Mouse (Mus musculus): ENCODE data around the gene Lgals12. TPM values are rescaled to one million over a fixed set of nuclear protein-coding genes. Genes with fewer than 3 reads are reported as not detected.

The Lgals12 gene
- polyA plus RNA-seq, 1 experiment from 2014 or later: 0.34 TPM

DNA sequence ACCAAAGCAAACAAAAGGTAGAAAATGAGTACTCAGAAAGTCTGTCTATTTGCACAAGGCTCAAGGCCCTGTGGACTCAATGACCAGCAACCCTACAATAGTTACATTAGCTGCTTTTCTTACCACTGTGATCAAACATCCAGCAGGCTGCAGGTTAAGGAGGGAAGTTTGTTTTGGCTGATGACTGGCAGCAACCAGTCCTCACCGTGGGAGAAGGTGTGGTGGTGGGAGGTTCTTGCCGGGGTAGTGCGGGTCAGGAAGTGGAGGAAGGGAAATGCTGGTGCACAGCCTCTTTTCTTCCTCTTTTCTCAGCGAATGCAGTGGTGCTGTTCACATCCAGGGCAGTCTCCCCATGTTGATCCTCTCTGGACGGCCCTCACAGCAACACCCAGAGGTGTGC, 26.0 kb downstream of the Lgals12 start:
- Histone ChIP-seq H3K27ac (replicated peaks in 1 of 2; ENCODE audit: control insufficient read depth in 1 of 2, insufficient read depth in 1 of 2, low read depth in 2 of 2, low read length in 2 of 2) (no peak overlapping the region), H3K4me1 (ENCODE audit: control insufficient read depth in 2 of 2, insufficient read depth in 2 of 2, low read length in 2 of 2) (peaks cover 10 to 26% of the 10 kb centered on the region in 2 experiments), H3K9ac (ENCODE audit: low read length) (no peak overlapping the region), H3K27me3 (ENCODE audit: control insufficient read depth, insufficient read depth, low read length) (no peaks in the 10 kb centered on the region), H3K9me3 (ENCODE audit: control insufficient read depth, low read length) (no peaks in the 10 kb centered on the region), H3K36me3 (ENCODE audit: control insufficient read depth, insufficient read depth, low read length) (peaks cover 25% of the 10 kb centered on the region), H3K4me3 (ENCODE audit: control insufficient read depth in 1 of 2, insufficient read depth in 1 of 2, low read depth in 1 of 2, low read length in 2 of 2) (no peak overlapping the region), H3K4me2 (ENCODE audit: low read length) (no peak overlapping the region)
- WGBS: 51% methylated on average over 5 of the region's 5 CpGs
- no peak for ATAC-seq (ENCODE audit: insufficient number of reproducible peaks, insufficient read depth, low FRiP score, low read depth)

DNA sequence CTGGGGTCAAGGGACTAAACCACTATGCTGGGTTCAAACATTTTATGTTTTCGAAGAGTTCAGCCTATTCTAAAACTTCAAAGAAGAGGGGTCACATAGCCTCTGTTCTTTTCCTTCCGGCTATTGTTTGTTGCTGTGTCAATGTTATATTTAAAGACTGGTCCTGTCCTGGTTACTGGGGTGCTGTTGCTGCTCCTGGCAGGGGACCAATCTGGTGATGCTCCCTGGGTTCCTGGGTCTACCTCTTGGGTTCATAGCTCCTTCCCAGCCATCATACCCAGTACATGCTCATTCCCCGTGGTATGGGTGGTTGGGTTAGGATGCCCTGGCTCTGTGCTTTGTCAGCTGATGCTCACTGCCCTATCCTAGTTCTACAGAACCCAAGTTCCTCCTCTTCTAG, 29.3 kb downstream of the Lgals12 start:
- peaks cover 2 to 6% of the 10 kb centered on the region in 2 experiments; a peak in 3 of 4 replicates for H3K4me1 ChIP-seq (ENCODE audit: control insufficient read depth in 2 of 2, insufficient read depth in 2 of 2, low read length in 2 of 2)
- H3K9ac ChIP-seq (ENCODE audit: low read length): no peak overlapping the region
- H3K27ac ChIP-seq (replicated peaks in 1 of 2; ENCODE audit: control insufficient read depth in 1 of 2, insufficient read depth in 1 of 2, low read depth in 2 of 2, low read length in 2 of 2): no peak overlapping the region
- H3K4me3 ChIP-seq (ENCODE audit: control insufficient read depth in 1 of 2, insufficient read depth in 1 of 2, low read depth in 1 of 2, low read length in 2 of 2): no peak overlapping the region
- H3K4me2 ChIP-seq (ENCODE audit: low read length): no peak overlapping the region
- no peak for ATAC-seq (ENCODE audit: insufficient number of reproducible peaks, insufficient read depth, low FRiP score, low read depth)
- H3K9me3 ChIP-seq (ENCODE audit: control insufficient read depth, low read length): no peaks in the 10 kb centered on the region
- WGBS: 87% methylated on average over 3 of the region's 3 CpGs
- no peaks in the 10 kb centered on the region for H3K27me3 ChIP-seq (ENCODE audit: control insufficient read depth, insufficient read depth, low read length)
- peaks cover 40% of the 10 kb centered on the region for H3K36me3 ChIP-seq (ENCODE audit: control insufficient read depth, insufficient read depth, low read length)

DNA sequence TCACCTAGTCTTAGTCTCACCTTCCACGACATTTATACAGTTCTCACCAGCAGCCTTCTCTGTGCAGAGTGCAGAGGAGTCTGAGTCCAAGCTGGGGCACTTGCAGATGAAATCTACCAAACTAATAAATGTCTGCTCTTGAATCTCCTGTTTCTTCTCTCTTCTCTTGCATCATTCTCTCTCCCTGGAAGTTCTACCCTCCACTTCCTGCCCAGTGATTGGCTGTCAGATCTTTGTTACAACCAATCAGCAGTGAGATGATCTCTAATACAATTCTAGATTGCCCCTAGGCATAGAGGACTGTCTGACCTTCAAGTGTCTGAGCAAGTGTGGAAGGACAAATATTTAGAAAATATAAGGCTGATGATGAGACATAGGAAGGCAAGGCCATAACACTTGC, 30.8 kb downstream of the Lgals12 start:
- H3K4me3 ChIP-seq (ENCODE audit: control insufficient read depth in 1 of 2, insufficient read depth in 1 of 2, low read depth in 1 of 2, low read length in 2 of 2): no peak overlapping the region
- no peak overlapping the region for H3K4me2 ChIP-seq (ENCODE audit: low read length)
- ATAC-seq (ENCODE audit: insufficient number of reproducible peaks, insufficient read depth, low FRiP score, low read depth): no peak
- no peak overlapping the region for H3K27ac ChIP-seq (replicated peaks in 1 of 2; ENCODE audit: control insufficient read depth in 1 of 2, insufficient read depth in 1 of 2, low read depth in 2 of 2, low read length in 2 of 2)
- peaks cover 40% of the 10 kb centered on the region for H3K36me3 ChIP-seq (ENCODE audit: control insufficient read depth, insufficient read depth, low read length)
- 88% methylated on average over 1 of the region's 1 CpGs for WGBS
- no peak overlapping the region for H3K9ac ChIP-seq (ENCODE audit: low read length)
- no peaks in the 10 kb centered on the region for H3K27me3 ChIP-seq (ENCODE audit: control insufficient read depth, insufficient read depth, low read length)
- H3K9me3 ChIP-seq (ENCODE audit: control insufficient read depth, low read length): no peaks in the 10 kb centered on the region
- H3K4me1 ChIP-seq (ENCODE audit: control insufficient read depth in 2 of 2, insufficient read depth in 2 of 2, low read length in 2 of 2): peaks cover 0 to 3% of the 10 kb centered on the region in 2 experiments; a peak in 2 of 4 replicates

- Histone ChIP-seq H3K4me3 (ENCODE audit: control insufficient read depth in 1 of 2, insufficient read depth in 1 of 2, low read depth in 1 of 2, low read length in 2 of 2) (no peak overlapping the region), H3K27me3 (ENCODE audit: control insufficient read depth, insufficient read depth, low read length) (no peaks in the 10 kb centered on the region), H3K9me3 (ENCODE audit: control insufficient read depth, low read length) (no peaks in the 10 kb centered on the region), H3K4me1 (ENCODE audit: control insufficient read depth in 2 of 2, insufficient read depth in 2 of 2, low read length in 2 of 2) (peaks cover 0 to 2% of the 10 kb centered on the region in 2 experiments; a peak in 1 of 4 replicates), H3K27ac (replicated peaks in 1 of 2; ENCODE audit: control insufficient read depth in 1 of 2, insufficient read depth in 1 of 2, low read depth in 2 of 2, low read length in 2 of 2) (no peak overlapping the region), H3K4me2 (ENCODE audit: low read length) (no peak overlapping the region), H3K9ac (ENCODE audit: low read length) (no peak overlapping the region), H3K36me3 (ENCODE audit: control insufficient read depth, insufficient read depth, low read length) (peaks cover 9% of the 10 kb centered on the region; the same call in 1 of the 2 replicates)
- 78% methylated on average over 5 of the region's 5 CpGs for WGBS
- ATAC-seq (ENCODE audit: insufficient number of reproducible peaks, insufficient read depth, low FRiP score, low read depth): no peak
Observed at GRCm38 (mm10) chr19:7569650-7570049, 37.3 kb downstream of the Lgals12 start.

DNA sequence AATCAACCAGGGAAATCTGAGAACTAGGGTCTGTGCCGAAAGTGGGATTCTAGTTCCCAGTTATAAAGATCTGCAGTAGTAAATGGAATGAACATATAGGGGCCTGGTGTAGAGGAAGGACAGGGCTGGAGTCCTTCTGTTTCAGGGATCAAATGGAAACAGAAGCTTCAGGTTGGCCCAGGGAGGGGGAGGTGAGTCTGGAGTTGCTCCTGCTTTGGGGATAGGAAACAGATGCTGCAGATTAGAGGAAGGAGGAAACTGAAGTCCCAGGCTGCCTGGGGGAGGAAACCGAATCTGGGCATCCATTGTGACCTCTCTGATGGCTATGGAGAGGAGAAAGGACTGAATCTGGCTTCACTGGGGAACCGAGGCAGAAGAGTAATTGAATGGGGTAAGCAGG, 38.6 kb downstream of the Lgals12 start:
- H3K9ac ChIP-seq (ENCODE audit: low read length): no peak overlapping the region
- H3K4me3 ChIP-seq (ENCODE audit: control insufficient read depth in 1 of 2, insufficient read depth in 1 of 2, low read depth in 1 of 2, low read length in 2 of 2): no peak overlapping the region
- peaks cover 0 to 2% of the 10 kb centered on the region in 2 experiments; a peak in 1 of 4 replicates for H3K4me1 ChIP-seq (ENCODE audit: control insufficient read depth in 2 of 2, insufficient read depth in 2 of 2, low read length in 2 of 2)
- ATAC-seq (ENCODE audit: insufficient number of reproducible peaks, insufficient read depth, low FRiP score, low read depth): no peak
- no peak overlapping the region for H3K4me2 ChIP-seq (ENCODE audit: low read length)
- no peaks in the 10 kb centered on the region for H3K36me3 ChIP-seq (ENCODE audit: control insufficient read depth, insufficient read depth, low read length)
- no peaks in the 10 kb centered on the region for H3K9me3 ChIP-seq (ENCODE audit: control insufficient read depth, low read length)
- H3K27me3 ChIP-seq (ENCODE audit: control insufficient read depth, insufficient read depth, low read length): no peaks in the 10 kb centered on the region
- H3K27ac ChIP-seq (replicated peaks in 1 of 2; ENCODE audit: control insufficient read depth in 1 of 2, insufficient read depth in 1 of 2, low read depth in 2 of 2, low read length in 2 of 2): no peak overlapping the region
- WGBS: 56% methylated on average over 3 of the region's 3 CpGs

GRCm38 (mm10) chr19:7566826-7567225, 40.2 kb downstream of the Lgals12 start:
- no peaks in the 10 kb centered on the region for H3K36me3 ChIP-seq (ENCODE audit: control insufficient read depth, insufficient read depth, low read length)
- WGBS: 82% methylated on average over 3 of the region's 3 CpGs
- peaks cover 2 to 3% of the 10 kb centered on the region in 2 experiments; a peak in 2 of 4 replicates for H3K4me1 ChIP-seq (ENCODE audit: control insufficient read depth in 2 of 2, insufficient read depth in 2 of 2, low read length in 2 of 2)
- no peak overlapping the region for H3K9ac ChIP-seq (ENCODE audit: low read length)
- H3K9me3 ChIP-seq (ENCODE audit: control insufficient read depth, low read length): no peaks in the 10 kb centered on the region
- ATAC-seq (ENCODE audit: insufficient number of reproducible peaks, insufficient read depth, low FRiP score, low read depth): no peak
- H3K27me3 ChIP-seq (ENCODE audit: control insufficient read depth, insufficient read depth, low read length): no peaks in the 10 kb centered on the region
- no peak overlapping the region for H3K4me3 ChIP-seq (ENCODE audit: control insufficient read depth in 1 of 2, insufficient read depth in 1 of 2, low read depth in 1 of 2, low read length in 2 of 2)
- no peak overlapping the region for H3K27ac ChIP-seq (replicated peaks in 1 of 2; ENCODE audit: control insufficient read depth in 1 of 2, insufficient read depth in 1 of 2, low read depth in 2 of 2, low read length in 2 of 2)
- H3K4me2 ChIP-seq (ENCODE audit: low read length): no peak overlapping the region

DNA sequence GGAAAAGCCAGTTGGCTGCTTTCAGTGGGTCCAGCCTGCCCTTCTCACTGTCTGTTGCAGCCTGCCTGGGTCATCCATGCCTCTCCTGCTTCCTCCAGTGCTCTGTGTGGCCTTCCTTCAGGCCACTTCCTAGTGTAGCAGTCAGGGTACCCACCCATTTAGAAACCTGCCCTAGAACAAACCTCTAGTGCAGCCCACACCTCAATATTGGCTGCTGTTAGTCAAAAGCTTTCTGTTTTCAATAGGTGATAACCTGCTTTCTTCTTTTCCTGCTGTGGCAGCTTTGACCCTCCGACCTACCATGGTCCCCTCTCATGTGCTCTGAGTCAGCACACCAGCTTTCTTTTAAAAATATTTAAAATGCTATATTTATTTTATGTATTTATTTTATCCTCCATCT, 42.5 kb downstream of the Lgals12 start:
- no peak overlapping the region for H3K9ac ChIP-seq (ENCODE audit: low read length)
- H3K4me3 ChIP-seq (ENCODE audit: control insufficient read depth in 1 of 2, insufficient read depth in 1 of 2, low read depth in 1 of 2, low read length in 2 of 2): no peak overlapping the region
- 86% methylated on average over 1 of the region's 1 CpGs for WGBS
- no peaks in the 10 kb centered on the region for H3K9me3 ChIP-seq (ENCODE audit: control insufficient read depth, low read length)
- no peak overlapping the region for H3K27ac ChIP-seq (replicated peaks in 1 of 2; ENCODE audit: control insufficient read depth in 1 of 2, insufficient read depth in 1 of 2, low read depth in 2 of 2, low read length in 2 of 2)
- H3K4me1 ChIP-seq (ENCODE audit: control insufficient read depth in 2 of 2, insufficient read depth in 2 of 2, low read length in 2 of 2): peaks cover 2 to 8% of the 10 kb centered on the region in 2 experiments; a peak in 2 of 4 replicates
- peaks cover 8% of the 10 kb centered on the region for H3K36me3 ChIP-seq (ENCODE audit: control insufficient read depth, insufficient read depth, low read length)
- H3K4me2 ChIP-seq (ENCODE audit: low read length): no peak overlapping the region
- no peak for ATAC-seq (ENCODE audit: insufficient number of reproducible peaks, insufficient read depth, low FRiP score, low read depth)
- no peaks in the 10 kb centered on the region for H3K27me3 ChIP-seq (ENCODE audit: control insufficient read depth, insufficient read depth, low read length)

DNA sequence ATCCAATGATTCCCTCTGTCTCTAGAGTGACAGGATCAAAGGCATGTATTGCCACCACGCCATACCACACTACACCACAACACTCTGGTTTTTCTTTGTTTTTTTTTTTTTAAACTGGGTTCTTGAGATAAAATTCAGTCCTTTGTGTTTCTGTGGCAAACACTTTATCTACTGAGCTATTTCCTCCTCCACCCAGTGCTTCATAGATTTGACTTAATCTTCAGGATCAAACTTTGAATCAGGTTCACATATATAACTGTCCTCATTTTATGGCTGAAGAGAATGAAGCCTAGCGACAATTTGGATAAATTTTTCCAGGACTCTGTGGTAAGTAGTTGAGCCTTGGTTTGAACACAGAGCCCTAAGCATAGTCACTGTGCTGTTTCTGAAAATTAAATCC, 43.3 kb downstream of the Lgals12 start:
- H3K4me1 ChIP-seq (ENCODE audit: control insufficient read depth in 2 of 2, insufficient read depth in 2 of 2, low read length in 2 of 2): peaks cover 2 to 8% of the 10 kb centered on the region in 2 experiments; a peak in 2 of 4 replicates
- no peaks in the 10 kb centered on the region for H3K27me3 ChIP-seq (ENCODE audit: control insufficient read depth, insufficient read depth, low read length)
- H3K36me3 ChIP-seq (ENCODE audit: control insufficient read depth, insufficient read depth, low read length): peaks cover 9% of the 10 kb centered on the region
- no peak overlapping the region for H3K4me2 ChIP-seq (ENCODE audit: low read length)
- H3K9me3 ChIP-seq (ENCODE audit: control insufficient read depth, low read length): no peaks in the 10 kb centered on the region
- no peak overlapping the region for H3K9ac ChIP-seq (ENCODE audit: low read length)
- no peak for ATAC-seq (ENCODE audit: insufficient number of reproducible peaks, insufficient read depth, low FRiP score, low read depth)
- no peak overlapping the region for H3K4me3 ChIP-seq (ENCODE audit: control insufficient read depth in 1 of 2, insufficient read depth in 1 of 2, low read depth in 1 of 2, low read length in 2 of 2)
- H3K27ac ChIP-seq (replicated peaks in 1 of 2; ENCODE audit: control insufficient read depth in 1 of 2, insufficient read depth in 1 of 2, low read depth in 2 of 2, low read length in 2 of 2): no peak overlapping the region
- 84% methylated on average over 2 of the region's 2 CpGs for WGBS

All from heart, embryonic 14.5 days (tissue).